In genomic region chr8:46429871-46430270, GRCm38 (mm10) we compare ENCODE assay signal across 11 mouse cellular contexts. TPM values are rescaled to one million over a fixed set of nuclear protein-coding genes. Genes with fewer than 3 reads are reported as not detected.
DNase-seq lines count a peak whose midpoint lies in the region; ATAC-seq and TF ChIP-seq lines count a peak whose summit lies in the region.
"Had no signal": no experiment of that assay in that cellular context is flagged by ENCODE, and none has a peak within 500 bp of the region (broad histone marks: within the 10 kb centered on the region; RNA-seq: fewer than 3 reads in every experiment).

No protein-coding gene starts in this region.

- no peaks in the 10 kb centered on the region for H3K4me1 ChIP-seq in intestine, postnatal 0 days (replicated peaks; ENCODE audit: control insufficient read depth, insufficient read depth, low read length)
- H3K4me1 ChIP-seq in lung, adult 2 months (ENCODE audit: control insufficient read depth, insufficient read depth, low read length) = no peaks in the 10 kb centered on the region
- H3K4me1 ChIP-seq: heart, embryonic 13.5 days; limb, embryonic 12.5 days had no signal

- no peak overlapping the region for H3K4me2 ChIP-seq in intestine, postnatal 0 days (replicated peaks; ENCODE audit: low read depth)
- H3K4me2 ChIP-seq: embryonic facial prominence, embryonic 12.5 days; heart, embryonic 13.5 days; limb, embryonic 12.5 days had no signal

- no peak overlapping the region for H3K27ac ChIP-seq in intestine, postnatal 0 days (ENCODE audit: low read depth, low read length)
- H3K27ac ChIP-seq: embryonic facial prominence, embryonic 12.5 days; heart, embryonic 13.5 days; limb, embryonic 12.5 days had no signal

- no peaks in the 10 kb centered on the region for H3K36me3 ChIP-seq in intestine, postnatal 0 days (ENCODE audit: control insufficient read depth, insufficient read depth)
- H3K36me3 ChIP-seq: embryonic facial prominence, embryonic 12.5 days; heart, embryonic 13.5 days; limb, embryonic 12.5 days had no signal

- peak; percentile 60; the same call in 1 of the 2 replicates for ATAC-seq in intestine, postnatal 0 days
- no peak for ATAC-seq in megakaryocyte-erythroid progenitor cell, adult 5-6 weeks (replicated peaks; ENCODE audit: low FRiP score, low TSS enrichment, poor library complexity, severe bottlenecking)

- WGBS in intestine, postnatal 0 days = 53% methylated on average over 7 of the region's 7 CpGs
- WGBS in lung, adult 2 months = 53% methylated on average over 7 of the region's 7 CpGs

- H3K27me3 ChIP-seq in intestine, postnatal 0 days (replicated peaks; ENCODE audit: control insufficient read depth, insufficient read depth, low read length) = no peaks in the 10 kb centered on the region
- H3K27me3 ChIP-seq: embryonic facial prominence, embryonic 12.5 days; heart, embryonic 13.5 days; limb, embryonic 12.5 days had no signal

- H3K4me3 ChIP-seq in intestine, postnatal 0 days (ENCODE audit: low read depth, low read length) = no peak overlapping the region
- H3K4me3 ChIP-seq in lung, adult 2 months (replicated peaks; ENCODE audit: extremely low read depth, low read depth, low read length) = no peak overlapping the region
- H3K4me3 ChIP-seq: embryonic facial prominence, embryonic 12.5 days; heart, embryonic 13.5 days; limb, embryonic 12.5 days had no signal

- TF ChIP-seq POLR2A in lung, adult 2 months (IDR thresholded peaks at IDR 0.05; ENCODE audit: borderline replicate concordance, extremely low read depth, low read depth, low read length) = no peak

- intact Hi-C loops in left cerebral cortex, postnatal 36 days (cut with DNase I) = no loop called here

- H3K9me3 ChIP-seq in intestine, postnatal 0 days (ENCODE audit: control insufficient read depth) = no peaks in the 10 kb centered on the region
- H3K9me3 ChIP-seq: embryonic facial prominence, embryonic 12.5 days; heart, embryonic 13.5 days; limb, embryonic 12.5 days had no signal

- TF ChIP-seq CTCF in intestine, postnatal 0 days (IDR thresholded peaks at IDR 0.05; ENCODE audit: low read depth) = no peak
- TF ChIP-seq CTCF in lung, adult 2 months (IDR thresholded peaks at IDR 0.05; ENCODE audit: insufficient read depth, low read length) = no peak

- H3K9ac ChIP-seq in intestine, postnatal 0 days (ENCODE audit: low read depth, low read length) = no peak overlapping the region
- H3K9ac ChIP-seq: embryonic facial prominence, embryonic 12.5 days; heart, embryonic 13.5 days; limb, embryonic 12.5 days had no signal

- peak; percentile 12 for DNase-seq in layer of hippocampus, adult 11-12 months (ENCODE audit: low spot score)
- DNase-seq in layer of hippocampus, postnatal 14 days (ENCODE audit: low spot score in 2 of 2) = no peak
- peak; percentile 61 for DNase-seq in adipocyte (ENCODE audit: low spot score)
- peak; percentile 64 to 67 for DNase-seq in left cerebral cortex, postnatal 36 days (ENCODE audit: low spot score in 2 of 2)
- DNase-seq in lung, postnatal 10 days = no peak
- DNase-seq in lung, adult 2 months = no peak

RNA-seq across cellular contexts. Expression of gene Acsl1, which starts 41.0 kb away (rescaled TPM):
- total RNA-seq in layer of hippocampus, postnatal 14 days (2021) = 10 to 100 TPM; 47.8 to 50.2 TPM
- 54.0 and 59.1 TPM in 2 replicates for polyA plus RNA-seq in intestine, postnatal 0 days (2015; fragmentation: Nextera tagmentation; extraction: Ambion mirVana)
- 10 to 100 TPM; 42.6 to 52.0 TPM for total RNA-seq in left cerebral cortex, postnatal 36 days (2021)
- 31.1 and 39.1 TPM in 2 replicates for polyA plus RNA-seq in lung, adult 2 months (2012; rRNA removed)
- 85.5 and 104 TPM in 2 replicates for total RNA-seq in megakaryocyte-erythroid progenitor cell, adult 5-6 weeks (2014; fragmentation: Nextera tagmentation)
- total RNA-seq in megakaryocyte-erythroid progenitor cell, adult 5-6 weeks (2017) = 139 and 157 TPM in 2 replicates

Comparison
In these comparisons a context has a peak if more than half of its experiments do, and no peak if none do; other contexts are left out.
1. DNase-seq: peak in layer of hippocampus, adult 11-12 months (single experiment), adipocyte (single experiment) and left cerebral cortex, postnatal 36 days (2 of 2); none in layer of hippocampus, postnatal 14 days (0 of 2), lung, postnatal 10 days (single experiment) and lung, adult 2 months (single experiment).